In genomic region chr17:17825921-17826591, GRCm38 (mm10) we compare ENCODE assay signal across 8 mouse cellular contexts. TPM values are rescaled to one million over a fixed set of nuclear protein-coding genes. Genes with fewer than 3 reads are reported as not detected.
DNase-seq lines count a peak whose midpoint lies in the region; ATAC-seq lines count a peak whose summit lies in the region.

No protein-coding gene starts in this region.

- H3K4me1 ChIP-seq in forebrain, embryonic 15.5 days: peaks cover 23% of the 10 kb centered on the region
- H3K4me1 ChIP-seq in hindbrain, embryonic 14.5 days (replicated peaks; ENCODE audit: control insufficient read depth, insufficient read depth, low read length): peaks cover 13% of the 10 kb centered on the region
- H3K4me1 ChIP-seq in limb, embryonic 15.5 days: peaks cover 19% of the 10 kb centered on the region

- intact Hi-C loops in left cerebral cortex, postnatal 14 days (cut with DNase I): loop anchor here (5.0 to 10.0 kb wide), 2 partner anchors 204 to 451 kb away; partner anchors contain the start of gene Riok2

- H3K36me3 ChIP-seq in forebrain, embryonic 15.5 days: 0 out of 2 replicates have a peak, but pooled peaks cover under 1% of the 10 kb centered on the region
- H3K36me3 ChIP-seq in hindbrain, embryonic 14.5 days (replicated peaks; ENCODE audit: control insufficient read depth, insufficient read depth): 0 out of 2 replicates have a peak, but pooled peaks cover 3% of the 10 kb centered on the region
- H3K36me3 ChIP-seq in limb, embryonic 15.5 days: 0 out of 2 replicates have a peak, but pooled peaks cover 7% of the 10 kb centered on the region

- H3K27ac ChIP-seq in forebrain, embryonic 15.5 days (replicated peaks): peak overlapping the region; percentile 100
- peak overlapping the region; percentile 100 for H3K27ac ChIP-seq in hindbrain, embryonic 14.5 days
- H3K27ac ChIP-seq in limb, embryonic 15.5 days: peak overlapping the region; percentile 99

- no peaks in the 10 kb centered on the region for H3K9me3 ChIP-seq in forebrain, embryonic 15.5 days
- H3K9me3 ChIP-seq in hindbrain, embryonic 14.5 days (ENCODE audit: control insufficient read depth, low read length): no peaks in the 10 kb centered on the region
- no peaks in the 10 kb centered on the region for H3K9me3 ChIP-seq in limb, embryonic 15.5 days

- peak; percentile 38 for ATAC-seq in forebrain, embryonic 15.5 days (replicated peaks)
- peak; percentile 56 for ATAC-seq in hindbrain, embryonic 14.5 days (ENCODE audit: low FRiP score)
- ATAC-seq in limb, embryonic 15.5 days (ENCODE audit: insufficient number of reproducible peaks, low FRiP score, low TSS enrichment, low read depth): peak; percentile 22; the same call in 1 of the 2 replicates

- H3K4me3 ChIP-seq in forebrain, embryonic 15.5 days: peak overlapping the region; percentile 95
- H3K4me3 ChIP-seq in hindbrain, embryonic 14.5 days (replicated peaks; ENCODE audit: low read length): peak overlapping the region; percentile 83
- H3K4me3 ChIP-seq in limb, embryonic 15.5 days: peak overlapping the region; percentile 81

- peak; percentile 27 to 48 for DNase-seq in left cerebral cortex, adult 8-10 months (ENCODE audit: low spot score in 2 of 2)
- DNase-seq in left cerebral cortex, postnatal 14 days (ENCODE audit: low spot score in 2 of 2): no peak
- DNase-seq in cerebellum, adult 11-12 months: peak; percentile 82
- peak; percentile 58 for DNase-seq in hindbrain, embryonic 14.5 days (ENCODE audit: low spot score)
- peak; percentile 30 for DNase-seq in naive thymus-derived CD4-positive, alpha-beta T cell, adult 2 months (ENCODE audit: low read depth)
- DNase-seq in yolk sac, embryonic 10.5 days (ENCODE audit: low spot score): peak; percentile 67

- peak overlapping the region; percentile 82 for H3K4me2 ChIP-seq in forebrain, embryonic 15.5 days (replicated peaks)
- peak overlapping the region; percentile 73 for H3K4me2 ChIP-seq in hindbrain, embryonic 14.5 days (replicated peaks)
- H3K4me2 ChIP-seq in limb, embryonic 15.5 days: peak overlapping the region; percentile 71

- H3K27me3 ChIP-seq in forebrain, embryonic 15.5 days: no peaks in the 10 kb centered on the region
- H3K27me3 ChIP-seq in hindbrain, embryonic 14.5 days (ENCODE audit: control insufficient read depth, insufficient read depth, low read length): no peaks in the 10 kb centered on the region
- no peaks in the 10 kb centered on the region for H3K27me3 ChIP-seq in limb, embryonic 15.5 days

- H3K9ac ChIP-seq in forebrain, embryonic 15.5 days (replicated peaks): peak overlapping the region; percentile 99
- peak overlapping the region; percentile 98 for H3K9ac ChIP-seq in hindbrain, embryonic 14.5 days
- peak overlapping the region; percentile 72 for H3K9ac ChIP-seq in limb, embryonic 15.5 days

- WGBS in forebrain, embryonic 15.5 days: under 1% methylated on average over 19 of the region's 22 CpGs
- 2% methylated on average over 19 of the region's 22 CpGs for WGBS in hindbrain, embryonic 14.5 days
- 2% methylated on average over 17 of the region's 22 CpGs for WGBS in limb, embryonic 15.5 days

RNA-seq across cellular contexts. Expression of gene Spaca6, which starts 0.9 kb away (rescaled TPM):
- total RNA-seq in left cerebral cortex, adult 8-10 months (2022): 10 to 100 TPM; 70.6 to 89.4 (median 76.6) TPM
- 10 to 100 TPM; 76.9 to 80.9 TPM for total RNA-seq in left cerebral cortex, postnatal 14 days (2021)
- 26.8 and 27.1 TPM in 2 replicates for polyA plus RNA-seq in forebrain, embryonic 15.5 days (2015; fragmentation: Nextera tagmentation; extraction: Ambion mirVana)
- 13.0 and 18.7 TPM in 2 replicates for polyA plus RNA-seq in hindbrain, embryonic 14.5 days (2014; fragmentation: Nextera tagmentation; extraction: Ambion mirVana)
- polyA plus RNA-seq in limb, embryonic 15.5 days (2015; fragmentation: Nextera tagmentation; extraction: Ambion mirVana): 25.3 and 36.6 TPM in 2 replicates

RNA-seq across cellular contexts. Expression of gene Has1, which starts 28.9 kb away (rescaled TPM):
- 1 to 10 TPM in 2 of 4 experiments, under 1 TPM in 2; 0.74 to 1.6 (median 1.00) TPM for total RNA-seq in left cerebral cortex, adult 8-10 months (2022)
- under 1 TPM; 0.26 to 0.32 TPM for total RNA-seq in left cerebral cortex, postnatal 14 days (2021)
- polyA plus RNA-seq in forebrain, embryonic 15.5 days (2015; fragmentation: Nextera tagmentation; extraction: Ambion mirVana): 0.64 and 0.71 TPM in 2 replicates
- polyA plus RNA-seq in hindbrain, embryonic 14.5 days (2014; fragmentation: Nextera tagmentation; extraction: Ambion mirVana): 0.95 and 1.8 TPM in 2 replicates
- polyA plus RNA-seq in limb, embryonic 15.5 days (2015; fragmentation: Nextera tagmentation; extraction: Ambion mirVana): 1.6 and 2.0 TPM in 2 replicates

RNA-seq across cellular contexts. Expression of gene Fpr1, which starts 57.7 kb away (rescaled TPM):
- not detected for total RNA-seq in left cerebral cortex, adult 8-10 months (2022)
- total RNA-seq in left cerebral cortex, postnatal 14 days (2021): not detected
- not detected in 2 replicates for polyA plus RNA-seq in forebrain, embryonic 15.5 days (2015; fragmentation: Nextera tagmentation; extraction: Ambion mirVana)
- not detected in 2 replicates for polyA plus RNA-seq in hindbrain, embryonic 14.5 days (2014; fragmentation: Nextera tagmentation; extraction: Ambion mirVana)
- polyA plus RNA-seq in limb, embryonic 15.5 days (2015; fragmentation: Nextera tagmentation; extraction: Ambion mirVana): 0.33 and 0.91 TPM in 2 replicates

Comparison
In these comparisons a context has a peak if more than half of its experiments do, and no peak if none do; other contexts are left out.
1. DNase-seq: peak in left cerebral cortex, adult 8-10 months (2 of 2), cerebellum, adult 11-12 months (single experiment), hindbrain, embryonic 14.5 days (single experiment), naive thymus-derived CD4-positive, alpha-beta T cell, adult 2 months (single experiment) and yolk sac, embryonic 10.5 days (single experiment); none in left cerebral cortex, postnatal 14 days (0 of 2).
2. Peak in every context shown above with its lines, with median percentiles within 50 percentile points of each other: ATAC-seq, H3K27ac ChIP-seq, H3K4me2 ChIP-seq, H3K4me3 ChIP-seq and H3K9ac ChIP-seq.